Mouse (Mus musculus) MEL (cell line): Measurements from ENCODE around the gene Aoah. TPM values are rescaled to one million over a fixed set of nuclear protein-coding genes. Genes with fewer than 3 reads are reported as not detected.

Source experiments
- DNase-seq: peaks from one replicate; pipeline ENCODE4 v3.0.0; 2011; ENCODE audit warnings: low read depth, low spot score
- H3K27ac ChIP-seq: 2 replicates; pipeline ENCODE4 v1.5.1; 2012; ENCODE audit warnings: low read depth, mild to moderate bottlenecking, control low read depth, low read length, moderate library complexity; ENCODE audit not compliant: control insufficient read depth
- H3K27me3 ChIP-seq, 2 experiments: fragments of 150-350 bp in 1 of 2; sonication (generic) in 1 of 2; 2 replicates each; pipeline ENCODE4 v1.6.1; 2012; ENCODE audit warnings: low read length in 2 of 2, mild to moderate bottlenecking in 2 of 2, improper control_type of control experiment in 1 of 2, moderate library complexity in 1 of 2; ENCODE audit not compliant: insufficient read depth in 2 of 2, control insufficient read depth in 1 of 2
- H3K36me3 ChIP-seq, 2 experiments: 2 replicates each; pipeline ENCODE4 v1.6.1; 2012 to 2014; ENCODE audit warnings: low read length in 2 of 2, improper control_type of control experiment in 1 of 2, inconsistent platforms in 1 of 2, mild to moderate bottlenecking in 1 of 2; ENCODE audit not compliant: insufficient read depth in 2 of 2, control insufficient read depth in 1 of 2
- H3K4me1 ChIP-seq, 2 experiments: fragments of 150-350 bp in 1 of 2; sonication (generic) in 1 of 2; 2 replicates each; pipeline ENCODE4 v1.6.1; 2012; ENCODE audit warnings: low read length in 2 of 2, improper control_type of control experiment in 1 of 2, mild to moderate bottlenecking in 1 of 2; ENCODE audit not compliant: insufficient read depth in 2 of 2, control insufficient read depth in 1 of 2
- H3K4me3 ChIP-seq, 2 experiments: fragments of 150-350 bp in 1 of 2; sonication (generic) in 1 of 2; 2 replicates each; pipeline ENCODE4 v1.5.1; 2012; ENCODE audit warnings: low read depth in 2 of 2, low read length in 2 of 2, mild to moderate bottlenecking in 2 of 2, moderate library complexity in 2 of 2, control low read depth in 1 of 2, improper control_type of control experiment in 1 of 2; ENCODE audit not compliant: control insufficient read depth in 1 of 2, insufficient read depth in 1 of 2
- H3K79me2 ChIP-seq: 2 replicates; pipeline ENCODE4 v1.6.1; 2012; ENCODE audit warnings: mild to moderate bottlenecking, low read length, moderate library complexity; ENCODE audit not compliant: control insufficient read depth, poor library complexity, insufficient read depth
- H3K9ac ChIP-seq: 2 replicates; pipeline ENCODE4 v1.6.1; 2012; ENCODE audit warnings: low read depth, mild to moderate bottlenecking, control low read depth, low read length, moderate library complexity; ENCODE audit not compliant: control insufficient read depth, poor library complexity, severe bottlenecking
- H3K9me3 ChIP-seq: fragments of 150-350 bp; sonication (generic); replicated peaks from 2 replicates; pipeline ENCODE4 v1.6.1; 2012; ENCODE audit warnings: mild to moderate bottlenecking, low read length, improper control_type of control experiment, moderate library complexity; ENCODE audit not compliant: insufficient read depth
- CHD1 ChIP-seq: IDR thresholded peaks from 2 replicates; pipeline ENCODE4 v1.6.1; 2012; ENCODE audit warnings: low read depth, mild to moderate bottlenecking, inconsistent platforms, low read length, improper control_type of control experiment
- CHD2 ChIP-seq: IDR thresholded peaks from 2 replicates; pipeline ENCODE4 v1.6.1; 2011; ENCODE audit warnings: low read length, improper control_type of control experiment
- CTCF ChIP-seq, 3 experiments: IDR thresholded peaks in 2 of 3; conservative IDR thresholded peaks in 1 of 3; 2 replicates each; pipeline ENCODE4 v1.5.1; 2011 to 2012; ENCODE audit warnings: low read length in 3 of 3, low read depth in 2 of 3, mild to moderate bottlenecking in 2 of 3, improper control_type of control experiment in 1 of 3, inconsistent platforms in 1 of 3, mixed read lengths in 1 of 3, moderate library complexity in 1 of 3; ENCODE audit not compliant: control insufficient read depth in 1 of 3, insufficient read depth in 1 of 3, poor library complexity in 1 of 3, severe bottlenecking in 1 of 3
- E2F4 ChIP-seq: IDR thresholded peaks from 2 replicates; pipeline ENCODE4 v1.6.1; 2011; ENCODE audit warnings: low read depth, low read length, improper control_type of control experiment, borderline replicate concordance
- GABPA ChIP-seq: IDR thresholded peaks from 2 replicates; pipeline ENCODE4 v1.6.1; 2012; ENCODE audit warnings: low read depth, mild to moderate bottlenecking, inconsistent platforms, low read length, improper control_type of control experiment, moderate library complexity
- HCFC1 ChIP-seq: IDR thresholded peaks from 2 replicates; pipeline ENCODE4 v1.6.1; 2012; ENCODE audit warnings: low read depth, mild to moderate bottlenecking, inconsistent platforms, low read length, improper control_type of control experiment, moderate library complexity
- KAT2A ChIP-seq: conservative IDR thresholded peaks from 2 replicates; pipeline ENCODE4 v1.6.1; 2012; ENCODE audit warnings: low read depth, low read length, improper control_type of control experiment, inconsistent platforms
- MAX ChIP-seq: IDR thresholded peaks from 2 replicates; pipeline ENCODE4 v1.6.1; 2011; ENCODE audit warnings: low read length, improper control_type of control experiment
- MYB ChIP-seq: IDR thresholded peaks from 2 replicates; pipeline ENCODE4 v1.6.1; 2011; ENCODE audit warnings: mild to moderate bottlenecking, low read depth, low read length, improper control_type of control experiment
- MYC ChIP-seq: IDR thresholded peaks from 2 replicates; pipeline ENCODE4 v1.6.1; 2011; ENCODE audit warnings: low read depth, mild to moderate bottlenecking, low read length, improper control_type of control experiment, moderate library complexity
- POLR2AphosphoS5 ChIP-seq: IDR thresholded peaks from 2 replicates; pipeline ENCODE4 v1.6.1; 2012; ENCODE audit warnings: low read depth, borderline replicate concordance, mild to moderate bottlenecking, inconsistent platforms, low read length, moderate library complexity, mixed read lengths
- RCOR1 ChIP-seq: IDR thresholded peaks from 2 replicates; pipeline ENCODE4 v1.6.1; 2012; ENCODE audit warnings: low read depth, mild to moderate bottlenecking, inconsistent platforms, low read length, improper control_type of control experiment
- SIN3A ChIP-seq: IDR thresholded peaks from 2 replicates; pipeline ENCODE4 v1.6.1; 2012; ENCODE audit warnings: low read length, improper control_type of control experiment, inconsistent platforms
- TAL1 ChIP-seq: IDR thresholded peaks from 2 replicates; pipeline ENCODE4 v1.6.1; 2012; ENCODE audit warnings: mild to moderate bottlenecking, inconsistent platforms, low read length, moderate library complexity, mixed read lengths
- USF1 ChIP-seq: IDR thresholded peaks from 2 replicates; pipeline ENCODE4 v1.6.1; 2014; ENCODE audit warnings: low read depth, mild to moderate bottlenecking, inconsistent platforms, low read length, improper control_type of control experiment, moderate library complexity
- ZC3H11A ChIP-seq: IDR thresholded peaks from 2 replicates; pipeline ENCODE4 v1.6.1; 2012; ENCODE audit warnings: low read depth, mild to moderate bottlenecking, inconsistent platforms, low read length, improper control_type of control experiment
- ZKSCAN1 ChIP-seq: IDR thresholded peaks from 2 replicates; pipeline ENCODE4 v1.6.1; 2012; ENCODE audit warnings: low read depth, mild to moderate bottlenecking, inconsistent platforms, low read length, improper control_type of control experiment, moderate library complexity
- ZMIZ1 ChIP-seq: IDR thresholded peaks from 2 replicates; pipeline ENCODE4 v1.6.1; 2012; ENCODE audit warnings: low read depth, mild to moderate bottlenecking, inconsistent platforms, low read length, improper control_type of control experiment, moderate library complexity
- polyA plus RNA-seq, 2 experiments: library from polyadenylated mRNA; stranded (reverse) in 1 of 2; unstranded in 1 of 2; fragments of >175 nt in 1 of 2; fragments of >200 nt in 1 of 2; gene quantifications; 2 replicates each; pipeline versions ENCODE4 v1.2.1 to v1.2.4; 2012; ENCODE audit warnings: low replicate concordance in 2 of 2, low read depth in 1 of 2; ENCODE audit not compliant: insufficient read length in 2 of 2, insufficient read depth in 1 of 2, missing spikeins in 1 of 2
- total RNA-seq: library from RNA; depleted of rRNA; stranded (reverse); fragments of 300-350 nt; gene quantifications from 2 replicates; pipeline ENCODE4 v1.2.3, GENCODE M21; 2012

The Aoah gene
- total and polyA plus RNA-seq, 3 experiments, result not detected

DNA sequence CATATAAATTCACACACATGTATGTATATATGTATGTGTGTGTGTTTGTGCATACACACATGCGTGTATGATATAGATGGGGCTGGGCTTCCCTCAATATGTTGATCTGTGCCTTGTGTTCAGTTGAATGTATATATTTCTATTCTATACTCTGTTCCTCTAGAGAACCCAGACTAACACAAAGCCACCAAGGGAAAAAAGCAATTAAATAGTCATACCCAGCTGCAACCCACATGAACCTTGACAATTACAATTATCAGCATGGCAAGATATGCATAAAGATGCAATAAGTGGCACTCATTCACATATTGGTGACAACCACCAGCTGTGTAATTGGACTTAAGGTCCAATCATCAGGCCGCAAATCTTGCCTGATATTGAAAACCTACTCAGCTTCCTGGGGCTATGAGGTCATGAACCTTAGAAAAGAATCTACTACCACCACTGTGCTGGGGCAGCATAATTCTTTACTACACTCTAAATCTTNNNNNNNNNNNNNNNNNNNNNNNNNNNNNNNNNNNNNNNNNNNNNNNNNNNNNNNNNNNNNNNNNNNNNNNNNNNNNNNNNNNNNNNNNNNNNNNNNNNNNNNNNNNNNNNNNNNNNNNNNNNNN, 246.8 kb downstream of the Aoah start:
- Histone ChIP-seq H3K27ac (no peak overlapping the region), H3K36me3 (no peaks in the 10 kb centered on the region)

GRCm38 (mm10) chr13:21050118-21050517, 256.2 kb downstream of the Aoah start:
- Histone ChIP-seq H3K4me3 (no peak overlapping the region), H3K79me2 (no peaks in the 10 kb centered on the region), H3K4me1 (no peaks in the 10 kb centered on the region), H3K9me3 (no peaks in the 10 kb centered on the region), H3K36me3 (no peaks in the 10 kb centered on the region), H3K27me3 (no peaks in the 10 kb centered on the region), H3K27ac (no peak overlapping the region), H3K9ac (no peak overlapping the region)
- TF ChIP-seq E2F4, result no peak
- peak in 1 of 3 experiments; percentile 8; a peak in 1 of 6 replicates for TF ChIP-seq CTCF (IDR thresholded peaks at IDR 0.05 in 2 of 3, conservative IDR thresholded peaks at IDR 0.05 in 1 of 3; ENCODE audit: control insufficient read depth in 1 of 3, insufficient read depth in 1 of 3, low read depth in 2 of 3, low read length in 3 of 3, poor library complexity in 1 of 3, severe bottlenecking in 1 of 3)
- DNase-seq, result no peak

More for the DNA sequence above, 246.8 kb downstream of the Aoah start:
- Histone ChIP-seq H3K4me3 (no peak overlapping the region), H3K27me3 (no peaks in the 10 kb centered on the region), H3K79me2 (no peaks in the 10 kb centered on the region), H3K9me3 (no peaks in the 10 kb centered on the region), H3K4me1 (no peaks in the 10 kb centered on the region), H3K9ac (no peak overlapping the region)
- DNase-seq, result no peak
- no peak for TF ChIP-seq RCOR1
- TF ChIP-seq CHD1, result no peak
- no peak for TF ChIP-seq POLR2AphosphoS5
- TF ChIP-seq USF1, result no peak
- TF ChIP-seq MYC, result no peak
- TF ChIP-seq MAX, result no peak
- TF ChIP-seq GABPA, result no peak
- no peak for TF ChIP-seq ZMIZ1
- TF ChIP-seq TAL1, result no peak
- TF ChIP-seq MYB, result no peak
- TF ChIP-seq CTCF (IDR thresholded peaks at IDR 0.05 in 2 of 3, conservative IDR thresholded peaks at IDR 0.05 in 1 of 3; ENCODE audit: control insufficient read depth in 1 of 3, insufficient read depth in 1 of 3, low read depth in 2 of 3, low read length in 3 of 3, poor library complexity in 1 of 3, severe bottlenecking in 1 of 3), result no peak
- no peak for TF ChIP-seq CHD2

DNA sequence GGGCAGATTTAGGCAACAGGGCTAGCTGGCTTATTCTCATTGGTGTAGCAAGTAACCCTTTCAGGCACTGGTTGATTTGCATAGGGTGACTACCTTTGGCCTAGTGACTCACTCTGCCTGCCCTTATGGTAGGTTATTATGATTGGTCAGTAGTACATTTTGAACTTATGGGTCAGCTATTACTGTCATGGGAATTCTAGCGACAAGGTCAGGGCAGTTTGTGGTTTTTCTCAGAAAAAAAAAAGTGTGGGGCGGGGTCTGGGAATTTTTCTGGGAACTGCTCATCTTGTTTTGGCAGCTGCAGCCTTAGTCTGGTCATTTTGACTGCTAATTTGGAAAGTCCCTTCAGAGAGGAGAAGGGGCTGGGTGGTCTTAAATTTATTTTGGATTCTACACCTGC, 272.1 kb downstream of the Aoah start:
- Histone ChIP-seq H3K36me3 (no peaks in the 10 kb centered on the region), H3K4me3 (no peak overlapping the region), H3K79me2 (no peaks in the 10 kb centered on the region), H3K9me3 (no peaks in the 10 kb centered on the region), H3K9ac (no peak overlapping the region), H3K27me3 (no peaks in the 10 kb centered on the region), H3K4me1 (no peaks in the 10 kb centered on the region), H3K27ac (no peak overlapping the region)
- TF ChIP-seq KAT2A, result no peak
- no peak for TF ChIP-seq SIN3A
- TF ChIP-seq RCOR1, result no peak
- TF ChIP-seq MAX, result no peak
- no peak for TF ChIP-seq CHD2
- no peak for TF ChIP-seq HCFC1
- TF ChIP-seq MYC, result no peak
- no peak for TF ChIP-seq ZC3H11A
- TF ChIP-seq ZKSCAN1, result no peak
- no peak for TF ChIP-seq MYB
- no peak for TF ChIP-seq CHD1
- TF ChIP-seq USF1, result no peak
- no peak for DNase-seq
